Mouse (Mus musculus) cerebellum, postnatal 10 days (tissue): ENCODE data around the gene Eef1akmt2.

ENCODE experiments used
- DNase-seq, 2 experiments: peaks; one replicate each; pipeline ENCODE4 v3.0.0; 2021; ENCODE audit warnings: mixed read lengths in 2 of 2

Eef1akmt2 gene

GRCm38 (mm10) chr7:132859042-132859958, 6.8 kb upstream of the Eef1akmt2 start, which contains the start of gene Abraxas2:
Gene Abraxas2, plus strand, starts transcription at chr7:132859225.
- peak; percentile 94 to 97 for DNase-seq

GRCm38 (mm10) chr7:132858043-132858608, 5.7 kb upstream of the Eef1akmt2 start:
- DNase-seq: peak; percentile 22 to 31

- no peak for DNase-seq
These were observed 3.6 kb upstream of the Eef1akmt2 start for GRCm38 (mm10) chr7:132856083-132856482.

- peak; percentile 24 to 27 for DNase-seq
These were observed 1.5 kb upstream of the Eef1akmt2 start for GRCm38 (mm10) chr7:132853946-132854345.

GRCm38 (mm10) chr7:132853361-132853760, 888 bp upstream of the Eef1akmt2 start:
- DNase-seq: peak in 1 of 2 experiments; percentile 7

GRCm38 (mm10) chr7:132843152-132843551, 9.3 kb downstream of the Eef1akmt2 start:
- DNase-seq: no peak

GRCm38 (mm10) chr7:132842455-132842854, 10.0 kb downstream of the Eef1akmt2 start:
- DNase-seq: no peak

- no peak for DNase-seq
These were observed 11.2 kb downstream of the Eef1akmt2 start for GRCm38 (mm10) chr7:132841287-132841686.

- no peak for DNase-seq
These were observed 21.5 kb downstream of the Eef1akmt2 start for GRCm38 (mm10) chr7:132830955-132831354.

GRCm38 (mm10) chr7:132824346-132825022, 28.0 kb downstream of the Eef1akmt2 start:
- no peak for DNase-seq

GRCm38 (mm10) chr7:132823832-132824231, 28.6 kb downstream of the Eef1akmt2 start:
- DNase-seq: no peak

- no peak for DNase-seq
These were observed 31.8 kb downstream of the Eef1akmt2 start for GRCm38 (mm10) chr7:132820692-132821091.

- DNase-seq: no peak
These were observed 35.4 kb downstream of the Eef1akmt2 start for GRCm38 (mm10) chr7:132817056-132817455.

- no peak for DNase-seq
These were observed 35.9 kb downstream of the Eef1akmt2 start for GRCm38 (mm10) chr7:132816528-132816927.

- DNase-seq: no peak
These were observed 37.4 kb downstream of the Eef1akmt2 start for GRCm38 (mm10) chr7:132815081-132815480.

- DNase-seq: peak in 1 of 2 experiments; percentile 50
These were observed 38.4 kb downstream of the Eef1akmt2 start for GRCm38 (mm10) chr7:132814089-132814450.

GRCm38 (mm10) chr7:132813416-132814088, 38.9 kb downstream of the Eef1akmt2 start, which contains the start of gene Fam53b:
Gene Fam53b, minus strand, starts transcription at chr7:132813886.
- peak; percentile 86 to 90 for DNase-seq

- DNase-seq: peak; percentile 76
These were observed 39.7 kb downstream of the Eef1akmt2 start for GRCm38 (mm10) chr7:132812619-132813415.

- DNase-seq: peak; percentile 64
These were observed 40.5 kb downstream of the Eef1akmt2 start for GRCm38 (mm10) chr7:132811716-132812618.

- DNase-seq: peak; percentile 97 to 98
These were observed 41.6 kb downstream of the Eef1akmt2 start for GRCm38 (mm10) chr7:132810879-132811278.

- DNase-seq: peak; percentile 72 to 82
These were observed 42.1 kb downstream of the Eef1akmt2 start for GRCm38 (mm10) chr7:132810368-132810767.
